Mouse (Mus musculus) liver, postnatal 0 days (tissue): ENCODE results near the gene Chrm3.

ENCODE experiments used
- CTCF ChIP-seq: sonication (generic); IDR thresholded peaks from 2 replicates; pipeline ENCODE4 v1.5.1; 2016; ENCODE audit warnings: antibody characterized with exemption, low read depth
- EP300 ChIP-seq: IDR thresholded peaks from 2 replicates; pipeline ENCODE4 v1.6.1; 2016; ENCODE audit warnings: antibody characterized with exemption, low read depth, mild to moderate bottlenecking

DNA sequence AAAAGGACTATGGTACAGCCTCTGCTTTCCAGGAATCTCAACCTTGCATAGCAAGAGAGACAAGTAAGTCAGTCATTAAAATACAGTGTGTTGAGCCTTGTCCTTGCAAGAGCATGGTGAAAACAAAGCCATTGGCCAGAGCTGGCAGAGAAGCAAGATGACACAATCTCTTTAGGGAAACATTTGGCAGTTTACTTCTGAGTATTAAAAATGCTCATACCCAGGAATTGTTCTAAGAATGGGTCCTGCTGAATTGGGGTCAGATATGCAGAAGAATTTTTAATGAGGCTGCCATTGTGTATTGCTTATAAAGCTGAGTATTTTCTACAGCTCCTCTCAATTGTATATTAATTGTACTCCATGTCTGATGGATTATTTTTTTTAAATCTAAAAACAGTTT is 50.8 kb downstream of the Chrm3 start:
- TF ChIP-seq EP300, result no peak
- TF ChIP-seq CTCF, result no peak
